Mouse (Mus musculus): ENCODE results near the gene Gsta1. TPM values are rescaled to one million over a fixed set of nuclear protein-coding genes. Genes with fewer than 3 reads are reported as not detected.
"Not testable (repeated sequence)": the region's sequence is repeated elsewhere in the genome, so short reads cannot be mapped to it uniquely, and the experiment has no call there.

The Gsta1 gene
- polyA plus RNA-seq (2015; fragmentation: Nextera tagmentation; extraction: Ambion mirVana): 0.97 and 1.2 TPM in 2 replicates

- not testable (repeated sequence) for H3K4me2 ChIP-seq (replicated peaks; ENCODE audit: low read depth, low read length); ATAC-seq; H3K4me3 ChIP-seq (ENCODE audit: low read depth, low read length); H3K27ac ChIP-seq (ENCODE audit: low read length); H3K9ac ChIP-seq (replicated peaks; ENCODE audit: low read depth); DNase-seq (ENCODE audit: low spot score); H3K27me3 ChIP-seq (replicated peaks; ENCODE audit: insufficient read depth, low read length); H3K9me3 ChIP-seq (ENCODE audit: low read length); H3K36me3 ChIP-seq (ENCODE audit: insufficient read depth, low read length); H3K4me1 ChIP-seq (ENCODE audit: insufficient read depth, low read depth, low read length)
- WGBS: 83% methylated on average over 1 of the region's 3 CpGs
These were observed at the start of gene Gsta1 for GRCm38 (mm10) chr9:78230461-78230860. Gene Gsta1, plus strand, starts transcription at chr9:78230656.

GRCm38 (mm10) chr9:78182474-78182873 lies 48.0 kb upstream of the Gsta1 start, which contains the start of gene Gsta4:
Gene Gsta4, plus strand, starts transcription at chr9:78182774.
- not testable (repeated sequence) for H3K27me3 ChIP-seq (replicated peaks; ENCODE audit: insufficient read depth, low read length); DNase-seq (ENCODE audit: low spot score); H3K9me3 ChIP-seq (ENCODE audit: low read length); H3K36me3 ChIP-seq (ENCODE audit: insufficient read depth, low read length); H3K4me1 ChIP-seq (ENCODE audit: insufficient read depth, low read depth, low read length); H3K4me3 ChIP-seq (ENCODE audit: low read depth, low read length); H3K27ac ChIP-seq (ENCODE audit: low read length); H3K4me2 ChIP-seq (replicated peaks; ENCODE audit: low read depth, low read length); ATAC-seq; H3K9ac ChIP-seq (replicated peaks; ENCODE audit: low read depth)
- 88% methylated on average over 3 of the region's 7 CpGs for WGBS

- no peaks in the 10 kb centered on the region for H3K9me3 ChIP-seq (ENCODE audit: low read length)
- no peak overlapping the region for H3K4me3 ChIP-seq (ENCODE audit: low read depth, low read length)
- no peaks in the 10 kb centered on the region for H3K27me3 ChIP-seq (replicated peaks; ENCODE audit: insufficient read depth, low read length)
- no peak overlapping the region for H3K4me2 ChIP-seq (replicated peaks; ENCODE audit: low read depth, low read length)
- no peaks in the 10 kb centered on the region for H3K4me1 ChIP-seq (ENCODE audit: insufficient read depth, low read depth, low read length)
- TF ChIP-seq EP300 (IDR thresholded peaks at IDR 0.05) (no peak), CTCF (IDR thresholded peaks at IDR 0.05) (no peak)
- ATAC-seq: no peak
- no peak for DNase-seq (ENCODE audit: low spot score)
- H3K27ac ChIP-seq (ENCODE audit: low read length): no peak overlapping the region
- 76% methylated on average over 9 of the region's 9 CpGs for WGBS
- no peaks in the 10 kb centered on the region for H3K36me3 ChIP-seq (ENCODE audit: insufficient read depth, low read length)
- no peak overlapping the region for H3K9ac ChIP-seq (replicated peaks; ENCODE audit: low read depth)
These were observed 44.8 kb upstream of the Gsta1 start for GRCm38 (mm10) chr9:78185686-78186085.

GRCm38 (mm10) chr9:78188910-78189309 lies 41.5 kb upstream of the Gsta1 start:
- H3K27ac ChIP-seq (ENCODE audit: low read length): no peak overlapping the region
- no peak overlapping the region for H3K4me2 ChIP-seq (replicated peaks; ENCODE audit: low read depth, low read length)
- DNase-seq (ENCODE audit: low spot score): no peak
- no peak overlapping the region for H3K4me3 ChIP-seq (ENCODE audit: low read depth, low read length)
- H3K36me3 ChIP-seq (ENCODE audit: insufficient read depth, low read length): no peaks in the 10 kb centered on the region
- WGBS: 77% methylated on average over 8 of the region's 8 CpGs
- H3K4me1 ChIP-seq (ENCODE audit: insufficient read depth, low read depth, low read length): no peaks in the 10 kb centered on the region; the same call in 1 of the 2 replicates
- H3K9ac ChIP-seq (replicated peaks; ENCODE audit: low read depth): no peak overlapping the region
- TF ChIP-seq EP300 (IDR thresholded peaks at IDR 0.05): no peak
- TF ChIP-seq CTCF (IDR thresholded peaks at IDR 0.05): no peak
- ATAC-seq: no peak
- H3K9me3 ChIP-seq (ENCODE audit: low read length): no peaks in the 10 kb centered on the region
- H3K27me3 ChIP-seq (replicated peaks; ENCODE audit: insufficient read depth, low read length): no peaks in the 10 kb centered on the region

GRCm38 (mm10) chr9:78190651-78191634 lies 39.5 kb upstream of the Gsta1 start:
- Histone ChIP-seq H3K4me1 (ENCODE audit: insufficient read depth, low read depth, low read length) (no peaks in the 10 kb centered on the region; the same call in 1 of the 2 replicates), H3K4me2 (replicated peaks; ENCODE audit: low read depth, low read length) (peak overlapping the region; percentile 59), H3K9me3 (ENCODE audit: low read length) (no peaks in the 10 kb centered on the region), H3K36me3 (ENCODE audit: insufficient read depth, low read length) (no peaks in the 10 kb centered on the region), H3K4me3 (ENCODE audit: low read depth, low read length) (peak overlapping the region; percentile 31), H3K9ac (replicated peaks; ENCODE audit: low read depth) (no peak overlapping the region), H3K27me3 (replicated peaks; ENCODE audit: insufficient read depth, low read length) (no peaks in the 10 kb centered on the region), H3K27ac (ENCODE audit: low read length) (peak overlapping the region; percentile 22; the same call in 1 of the 2 replicates)
- 5% methylated on average over 19 of the region's 19 CpGs for WGBS
- DNase-seq (ENCODE audit: low spot score) (peak; percentile 55), ATAC-seq (peak; percentile 36; the same call in 1 of the 2 replicates)
- TF ChIP-seq EP300 (IDR thresholded peaks at IDR 0.05) (no peak), CTCF (IDR thresholded peaks at IDR 0.05) (no peak)

- H3K4me3 ChIP-seq (ENCODE audit: low read depth, low read length): peak overlapping the region; percentile 31
- no peaks in the 10 kb centered on the region for H3K36me3 ChIP-seq (ENCODE audit: insufficient read depth, low read length)
- no peaks in the 10 kb centered on the region for H3K27me3 ChIP-seq (replicated peaks; ENCODE audit: insufficient read depth, low read length)
- H3K4me2 ChIP-seq (replicated peaks; ENCODE audit: low read depth, low read length): peak overlapping the region; percentile 59
- under 1% methylated on average over 18 of the region's 18 CpGs for WGBS
- ATAC-seq (peak; percentile 67), DNase-seq (ENCODE audit: low spot score) (peak; percentile 94)
- no peaks in the 10 kb centered on the region for H3K9me3 ChIP-seq (ENCODE audit: low read length)
- H3K9ac ChIP-seq (replicated peaks; ENCODE audit: low read depth): peak overlapping the region; percentile 16; the same call in 1 of the 2 replicates
- peak overlapping the region; percentile 22; the same call in 1 of the 2 replicates for H3K27ac ChIP-seq (ENCODE audit: low read length)
- peak; percentile 21; the same call in 1 of the 2 replicates for TF ChIP-seq CTCF (IDR thresholded peaks at IDR 0.05)
- TF ChIP-seq EP300 (IDR thresholded peaks at IDR 0.05): no peak
- no peaks in the 10 kb centered on the region; the same call in 1 of the 2 replicates for H3K4me1 ChIP-seq (ENCODE audit: insufficient read depth, low read depth, low read length)
These were observed 38.7 kb upstream of the Gsta1 start for GRCm38 (mm10) chr9:78191736-78192135.

Data from lung, postnatal 0 days (tissue).